Mouse (Mus musculus) forelimb bud, embryonic 11.5 days (tissue): ENCODE data around the gene Fbxo36.

Experiments used
- DNase-seq: peaks from one replicate; pipeline ENCODE4 v3.0.0-alpha.2; 2012; ENCODE audit warnings: low read depth, low spot score

Gene Fbxo36

GRCm38 (mm10) chr1:84839309-84840017, at the start of gene Fbxo36:
Fbxo36 (plus strand) TSS chr1:84839841.
- DNase-seq: peak; percentile 95

GRCm38 (mm10) chr1:84791393-84791792, 48.2 kb upstream of the Fbxo36 start:
- no peak for DNase-seq

- DNase-seq: no peak
Observed at GRCm38 (mm10) chr1:84795335-84795734, 44.3 kb upstream of the Fbxo36 start.

- no peak for DNase-seq
Observed at GRCm38 (mm10) chr1:84799166-84799565, 40.5 kb upstream of the Fbxo36 start.

GRCm38 (mm10) chr1:84803788-84804187, 35.9 kb upstream of the Fbxo36 start:
- DNase-seq: no peak

- DNase-seq: no peak
Observed at GRCm38 (mm10) chr1:84817596-84817995, 22.0 kb upstream of the Fbxo36 start.

- DNase-seq: no peak
Observed at GRCm38 (mm10) chr1:84825091-84825490, 14.6 kb upstream of the Fbxo36 start.

- no peak for DNase-seq
Observed at GRCm38 (mm10) chr1:84837523-84838145, 2.0 kb upstream of the Fbxo36 start.

GRCm38 (mm10) chr1:84838156-84838555, 1.5 kb upstream of the Fbxo36 start:
- DNase-seq: peak; percentile 12

GRCm38 (mm10) chr1:84838621-84839151, 955 bp upstream of the Fbxo36 start:
- peak; percentile 35 for DNase-seq

GRCm38 (mm10) chr1:84840018-84840664, 500 bp downstream of the Fbxo36 start, which contains the start of gene Trip12:
Trip12 (minus strand) TSS chr1:84840516.
- peak; percentile 42 for DNase-seq

GRCm38 (mm10) chr1:84841061-84841460, 1.4 kb downstream of the Fbxo36 start:
- DNase-seq: no peak

- DNase-seq: no peak
Observed at GRCm38 (mm10) chr1:84843366-84843765, 3.7 kb downstream of the Fbxo36 start.

GRCm38 (mm10) chr1:84847698-84848097, 8.1 kb downstream of the Fbxo36 start:
- no peak for DNase-seq

GRCm38 (mm10) chr1:84848335-84848734, 8.7 kb downstream of the Fbxo36 start:
- no peak for DNase-seq

- DNase-seq: no peak
Observed at GRCm38 (mm10) chr1:84848801-84849455, 9.3 kb downstream of the Fbxo36 start.

GRCm38 (mm10) chr1:84849804-84850203, 10.2 kb downstream of the Fbxo36 start:
- DNase-seq: no peak

GRCm38 (mm10) chr1:84850471-84850870, 10.8 kb downstream of the Fbxo36 start:
- no peak for DNase-seq

- no peak for DNase-seq
Observed at GRCm38 (mm10) chr1:84851512-84852235, 12.0 kb downstream of the Fbxo36 start.

GRCm38 (mm10) chr1:84853721-84854120, 14.1 kb downstream of the Fbxo36 start:
- DNase-seq: no peak

- no peak for DNase-seq
Observed at GRCm38 (mm10) chr1:84854966-84855365, 15.3 kb downstream of the Fbxo36 start.
